Mouse (Mus musculus) limb, embryonic 14.5 days (tissue): ENCODE measurements around the gene Scpep1. TPM values are rescaled to one million over a fixed set of nuclear protein-coding genes. Genes with fewer than 3 reads are reported as not detected.
"Not testable (repeated sequence)": the region's sequence is repeated elsewhere in the genome, so short reads cannot be mapped to it uniquely, and the experiment has no call there.

Experiments
- ATAC-seq: fragments of 200-750 bp; cut with Nextera tagmentation; 2 replicates; pipeline ENCODE4 v1.8.0; 2017; ENCODE audit warnings: low read depth, moderate number of reproducible peaks, moderate TSS enrichment; ENCODE audit not compliant: low FRiP score
- DNase-seq: peaks from one replicate; pipeline ENCODE4 v3.0.0-alpha.2; 2015; ENCODE audit warnings: low spot score
- H3K27ac ChIP-seq: fragments of 300-500 bp; sonication (generic); replicated peaks from 2 replicates; pipeline ENCODE4 v1.5.1; 2014; ENCODE audit warnings: low read depth, mild to moderate bottlenecking, low read length, moderate library complexity, mixed read lengths
- H3K27me3 ChIP-seq: fragments of 300-500 bp; sonication (generic); 2 replicates; pipeline ENCODE4 v1.6.1; 2014; ENCODE audit warnings: low read length, mixed read lengths; ENCODE audit not compliant: control insufficient read depth, insufficient read depth
- H3K36me3 ChIP-seq: fragments of 300-500 bp; sonication (generic); 2 replicates; pipeline ENCODE4 v1.6.1; 2014; ENCODE audit warnings: mild to moderate bottlenecking, low read length, moderate library complexity, mixed read lengths; ENCODE audit not compliant: control insufficient read depth, insufficient read depth
- H3K4me1 ChIP-seq: fragments of 300-500 bp; sonication (generic); 2 replicates; pipeline ENCODE4 v1.6.1; 2014; ENCODE audit warnings: antibody characterized with exemption, low read length, mixed read lengths; ENCODE audit not compliant: control insufficient read depth, insufficient read depth
- H3K4me2 ChIP-seq: fragments of 300-500 bp; sonication (generic); replicated peaks from 2 replicates; pipeline ENCODE4 v1.6.1; 2014; ENCODE audit warnings: low read depth, mild to moderate bottlenecking, low read length, moderate library complexity; ENCODE audit not compliant: severe bottlenecking
- H3K4me3 ChIP-seq: fragments of 300-500 bp; sonication (generic); replicated peaks from 2 replicates; pipeline ENCODE4 v1.5.1; 2014; ENCODE audit warnings: low read length
- H3K9ac ChIP-seq: fragments of 300-500 bp; sonication (generic); 2 replicates; pipeline ENCODE4 v1.6.1; 2014; ENCODE audit warnings: mild to moderate bottlenecking, low read depth, low read length, moderate library complexity; ENCODE audit not compliant: severe bottlenecking
- H3K9me3 ChIP-seq: fragments of 300-500 bp; sonication (generic); 2 replicates; pipeline ENCODE4 v1.6.1; 2016; ENCODE audit warnings: low read length; ENCODE audit not compliant: control insufficient read depth
- POLR2A ChIP-seq: fragments of 200-500 bp; IDR thresholded peaks from 2 replicates; pipeline ENCODE4 v1.8.0; 2012; ENCODE audit warnings: inconsistent platforms, mild to moderate bottlenecking, moderate library complexity, borderline replicate concordance; ENCODE audit not compliant: insufficient read depth, insufficient read length; ENCODE audit errors: extremely low read depth
- WGBS: fragments of 180-500 bp; shearing (Covaris S2); extraction: QIAGEN DNeasy Blood & Tissue Kit; methylation state at CpG from one replicate; pipeline ENCODE4 v1.1.7; 2014; 5-methylcytosine and 5-hydroxymethylcytosine counted together
- polyA plus RNA-seq, 2 experiments: library from polyadenylated mRNA; depleted of rRNA in 1 of 2; stranded (reverse) in 1 of 2; unstranded in 1 of 2; fragments of >200 nt; fragmentation: Nextera tagmentation in 1 of 2; extraction: Ambion mirVana in 1 of 2; gene quantifications; 2 replicates each; pipeline versions ENCODE4 v1.2.1 to v1.2.3; 2012 to 2014

Gene Scpep1
- polyA plus RNA-seq, 2 experiments = 46.5 to 83.5 TPM

DNA sequence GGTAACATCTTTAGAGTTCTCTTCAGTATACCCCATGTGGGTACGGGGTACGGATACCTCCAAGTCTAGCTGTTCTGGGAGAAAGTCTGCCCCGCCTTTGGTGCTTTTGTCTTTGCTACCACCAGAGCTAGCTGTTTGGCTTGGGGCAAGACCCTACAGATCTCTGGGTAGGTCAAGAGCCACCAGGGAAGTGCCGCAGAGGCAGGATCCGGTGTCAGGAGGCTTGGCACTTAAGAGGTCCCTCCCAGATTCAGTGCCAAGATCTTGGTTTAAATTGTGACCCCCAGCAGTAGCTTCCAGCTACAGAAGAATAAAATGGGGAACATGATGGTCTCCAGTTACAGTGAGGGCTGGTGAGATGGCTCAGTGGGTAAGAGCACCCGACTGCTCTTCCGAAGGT lies 46.3 kb upstream of the Scpep1 start:
- WGBS = 95% methylated on average over 7 of the region's 7 CpGs
- Histone ChIP-seq H3K9me3 (no peaks in the 10 kb centered on the region), H3K27me3 (peaks cover 17% of the 10 kb centered on the region), H3K36me3 (no peaks in the 10 kb centered on the region), H3K27ac (no peak overlapping the region), H3K4me3 (no peak overlapping the region), H3K4me1 (no peaks in the 10 kb centered on the region), H3K4me2 (no peak overlapping the region), H3K9ac (no peak overlapping the region)
- no peak for TF ChIP-seq POLR2A
- DNase-seq (no peak), ATAC-seq (no peak)

DNA sequence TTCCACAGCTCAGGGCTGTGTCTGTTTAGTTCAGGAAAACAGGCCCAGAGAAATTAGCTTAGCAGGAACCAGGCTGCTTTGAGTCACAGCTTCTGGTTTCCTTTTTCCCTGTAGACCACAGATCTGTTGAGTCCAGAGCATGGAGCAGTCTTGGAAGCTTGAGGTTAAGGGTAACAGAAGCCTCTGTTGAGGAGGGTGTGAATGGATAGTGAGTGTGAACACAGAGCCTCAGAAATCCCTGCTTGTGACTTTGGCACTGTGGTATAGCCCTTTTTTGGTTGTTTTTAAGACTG lies 45.2 kb upstream of the Scpep1 start:
- no peak overlapping the region for H3K4me3 ChIP-seq
- no peaks in the 10 kb centered on the region for H3K36me3 ChIP-seq
- ATAC-seq = no peak

DNA sequence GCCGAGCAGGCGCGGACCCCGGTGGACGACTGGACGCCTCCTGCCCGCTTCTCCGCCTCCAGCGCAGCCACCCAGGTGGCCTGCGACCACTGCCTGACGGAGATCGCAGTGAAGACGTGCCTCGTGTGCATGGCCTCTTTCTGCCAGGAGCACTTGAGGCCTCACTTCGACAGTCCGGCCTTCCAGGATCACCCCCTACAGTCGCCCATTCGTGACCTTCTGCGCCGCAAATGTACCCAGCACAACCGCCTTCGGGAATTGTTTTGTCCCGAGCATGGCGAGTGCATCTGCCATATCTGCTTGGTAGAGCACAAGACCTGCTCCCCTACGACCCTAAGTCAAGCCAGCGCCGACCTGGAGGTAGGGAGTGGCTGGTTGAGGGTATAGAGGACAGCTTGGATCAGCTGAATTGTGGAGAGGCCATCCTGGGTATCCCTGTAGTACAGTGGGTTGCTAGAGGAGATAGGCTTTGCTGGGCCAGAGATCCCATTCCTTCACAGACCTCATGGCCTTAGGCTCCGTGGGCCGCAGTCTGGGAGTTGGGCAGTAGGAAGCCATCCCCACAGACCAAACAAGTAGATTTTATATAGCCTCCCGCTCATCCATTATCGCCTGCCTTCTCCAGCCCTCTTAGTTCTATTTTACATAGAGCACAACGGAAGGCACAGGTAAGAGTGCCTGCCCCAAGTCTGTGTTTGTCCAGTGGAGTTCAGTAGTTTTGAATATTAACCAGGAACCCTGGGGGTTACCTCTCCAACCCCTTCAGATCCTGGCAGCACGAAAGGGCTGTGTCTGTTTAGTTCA lies 44.7 kb upstream of the Scpep1 start:
- Histone ChIP-seq H3K36me3 (no peaks in the 10 kb centered on the region), H3K27ac (no peak overlapping the region), H3K9ac (peak overlapping the region; percentile 51), H3K4me2 (peak overlapping the region; percentile 59), H3K27me3 (peaks cover 17% of the 10 kb centered on the region), H3K9me3 (no peaks in the 10 kb centered on the region), H3K4me3 (peak overlapping the region; percentile 47), H3K4me1 (no peaks in the 10 kb centered on the region)
- DNase-seq (no peak), ATAC-seq (0 out of 2 replicates have a peak, but pooled peaks have one; percentile 2)
- no peak for TF ChIP-seq POLR2A
- WGBS = 35% methylated on average over 33 of the region's 33 CpGs

More for the DNA sequence above, 45.2 kb upstream of the Scpep1 start:
- Histone ChIP-seq H3K9ac (no peak overlapping the region), H3K9me3 (no peaks in the 10 kb centered on the region), H3K27ac (no peak overlapping the region), H3K4me1 (no peaks in the 10 kb centered on the region), H3K4me2 (peak overlapping the region; percentile 59; the same call in 1 of the 2 replicates), H3K27me3 (peaks cover 17% of the 10 kb centered on the region)
- no peak for TF ChIP-seq POLR2A
- DNase-seq = no peak

DNA sequence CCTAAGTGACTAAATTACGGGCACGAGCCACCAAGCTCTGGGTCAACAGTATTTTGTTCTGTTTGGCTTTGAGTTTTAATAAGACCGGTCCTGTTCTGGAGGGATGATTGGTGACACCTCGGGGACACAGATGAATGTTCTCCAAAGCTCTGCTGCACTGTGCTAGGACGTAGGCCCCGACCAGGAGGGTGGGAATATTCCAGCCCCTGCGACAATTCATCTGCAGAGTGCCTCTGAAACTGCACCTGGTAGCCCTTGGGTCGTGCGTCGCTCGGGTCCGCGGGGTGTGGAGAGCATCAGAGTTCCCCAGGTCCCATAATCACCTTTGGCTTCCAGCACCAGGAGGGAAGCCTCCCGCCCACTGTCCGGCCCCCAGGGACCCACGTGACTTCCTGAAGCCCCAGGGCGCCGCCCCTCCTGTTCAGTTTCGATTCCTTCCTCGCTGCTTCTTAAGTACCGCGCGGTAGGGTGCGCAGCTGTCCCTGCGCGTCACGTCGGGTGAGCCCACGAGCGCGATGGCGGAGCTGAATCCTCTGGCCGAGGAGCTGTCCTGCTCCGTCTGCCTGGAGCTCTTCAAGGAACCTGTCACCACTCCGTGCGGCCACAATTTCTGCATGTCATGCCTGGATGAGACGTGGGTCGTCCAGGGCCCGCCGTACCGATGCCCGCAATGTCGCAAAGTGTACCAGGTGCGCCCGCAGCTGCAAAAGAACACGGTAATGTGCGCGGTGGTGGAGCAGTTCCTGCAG lies 43.9 kb upstream of the Scpep1 start, which contains the start of gene Trim25:
TSS of gene Trim25 (plus strand) at position 403 of the 749 bp plus-strand sequence.
- Histone ChIP-seq H3K4me3 (peak within 1 kb of the TSS; percentile 47), H3K9ac (peak within 1 kb of the TSS; percentile 51), H3K4me2 (peak within 1 kb of the TSS; percentile 59), H3K36me3 (no peaks in the 10 kb centered on the region), H3K4me1 (no peaks in the 10 kb centered on the region), H3K27me3 (peaks cover 17% of the 10 kb centered on the region), H3K9me3 (no peaks in the 10 kb centered on the region), H3K27ac (no peak within 1 kb of the TSS)
- no peak for TF ChIP-seq POLR2A
- DNase-seq = peak; percentile 78
- 8% methylated on average over 39 of the region's 48 CpGs for WGBS
- peak; percentile 64 for ATAC-seq

DNA sequence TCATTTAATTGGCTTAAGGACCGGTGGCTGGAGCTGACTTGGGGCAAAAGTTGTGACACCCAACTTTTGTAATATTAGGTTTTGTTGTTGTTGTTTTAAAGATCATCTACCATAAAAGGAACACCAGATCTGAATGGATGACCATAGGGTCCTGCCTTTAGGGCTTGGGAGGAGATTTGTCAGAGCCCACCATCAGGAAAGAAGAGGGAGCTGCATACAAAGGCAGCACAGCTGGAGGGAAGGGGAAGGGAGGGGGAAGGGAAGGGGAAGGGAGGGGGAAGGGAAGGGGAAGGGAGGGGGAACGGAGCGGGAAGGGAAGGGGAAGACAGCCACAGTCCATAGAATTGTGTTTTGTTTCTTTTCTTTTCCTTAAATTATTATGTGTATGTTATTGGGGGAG lies 43.1 kb upstream of the Scpep1 start:
- no peak overlapping the region for H3K9ac ChIP-seq
- ATAC-seq (no peak), DNase-seq (no peak)
- no peak for TF ChIP-seq POLR2A
- H3K27me3 ChIP-seq = peaks cover 17% of the 10 kb centered on the region
- H3K4me2 ChIP-seq = no peak overlapping the region
- H3K9me3 ChIP-seq = no peaks in the 10 kb centered on the region
- no peaks in the 10 kb centered on the region for H3K4me1 ChIP-seq
- H3K36me3 ChIP-seq = no peaks in the 10 kb centered on the region
- no peak overlapping the region for H3K27ac ChIP-seq
- no peak overlapping the region for H3K4me3 ChIP-seq
- WGBS = 19% methylated on average over 3 of the region's 3 CpGs

DNA sequence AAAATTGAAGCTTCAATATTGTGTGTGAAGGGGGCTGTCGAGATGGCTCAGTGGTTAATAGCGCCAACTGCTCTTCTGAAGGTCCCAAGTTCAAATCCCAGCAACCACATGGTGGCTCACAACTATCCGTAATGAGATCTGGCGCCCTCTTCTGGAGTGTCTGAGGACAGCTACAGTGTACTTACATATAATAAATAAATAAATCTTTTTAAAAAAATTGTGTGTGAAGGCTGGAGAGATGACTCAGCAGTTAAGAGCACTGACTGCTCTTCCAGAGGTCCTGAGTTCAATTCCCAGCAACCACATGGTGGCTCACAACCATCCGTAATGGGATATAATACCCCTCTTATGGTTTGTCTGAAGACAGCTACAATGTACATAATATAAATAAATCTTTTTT lies 42.1 kb upstream of the Scpep1 start:
- H3K27me3 ChIP-seq = peaks cover 17% of the 10 kb centered on the region
- not testable (repeated sequence) for DNase-seq, H3K36me3 ChIP-seq, H3K9ac ChIP-seq, ATAC-seq, H3K9me3 ChIP-seq, H3K4me1 ChIP-seq, H3K4me2 ChIP-seq, H3K4me3 ChIP-seq, H3K27ac ChIP-seq
- 88% methylated on average over 5 of the region's 5 CpGs for WGBS
